Mouse (Mus musculus) C2C12 (cell line): Measurements from ENCODE around the gene B230118H07Rik.

Experiments
- CTCF ChIP-seq: IDR thresholded peaks from one replicate; pipeline ENCODE4 v1.5.1; 2011; ENCODE audit not compliant: control insufficient read depth, insufficient read depth, insufficient read length
- FOSL1 ChIP-seq: IDR thresholded peaks from one replicate; pipeline ENCODE4 v1.8.0; 2011; ENCODE audit warnings: mild to moderate bottlenecking, low read length; ENCODE audit not compliant: poor library complexity, insufficient read depth, severe bottlenecking
- MAX ChIP-seq: IDR thresholded peaks from one replicate; pipeline ENCODE4 v1.6.1; 2011; ENCODE audit warnings: mild to moderate bottlenecking, control low read depth
- MYOD1 ChIP-seq: IDR thresholded peaks from one replicate; pipeline ENCODE4 v1.6.1; 2011; ENCODE audit warnings: low read depth; ENCODE audit not compliant: control insufficient read depth, insufficient read length
- USF1 ChIP-seq: IDR thresholded peaks from one replicate; pipeline ENCODE4 v1.6.1; 2011; ENCODE audit warnings: low read depth, mild to moderate bottlenecking, control low read depth, moderate library complexity

- TF ChIP-seq CTCF (no peak), MAX (no peak), FOSL1 (no peak), USF1 (no peak), MYOD1 (no peak)
Observed at GRCm38 (mm10) chr2:101552301-101552700, 97.0 kb downstream of the B230118H07Rik start.
